Mouse (Mus musculus) thymus, adult 2 months (tissue): ENCODE measurements around the gene Rrp7a. TPM values are rescaled to one million over a fixed set of nuclear protein-coding genes. Genes with fewer than 3 reads are reported as not detected.

Source experiments
- DNase-seq: peaks from one replicate; pipeline ENCODE4 v3.0.0; 2021
- H3K27ac ChIP-seq: fragments of 200-500 bp; 2 replicates; pipeline ENCODE4 v1.5.1; 2012; ENCODE audit warnings: low read length, control low read depth; ENCODE audit not compliant: control insufficient read depth, insufficient read depth
- H3K27me3 ChIP-seq: fragments of 200-500 bp; 2 replicates; pipeline ENCODE4 v1.6.1; 2012; ENCODE audit warnings: mild to moderate bottlenecking, low read length, moderate library complexity, mixed read lengths; ENCODE audit not compliant: control insufficient read depth, insufficient read depth
- H3K36me3 ChIP-seq: fragments of 200-500 bp; 2 replicates; pipeline ENCODE4 v1.6.1; 2012; ENCODE audit warnings: mild to moderate bottlenecking, low read length, moderate library complexity; ENCODE audit not compliant: control insufficient read depth, insufficient read depth
- H3K4me1 ChIP-seq: fragments of 200-500 bp; replicated peaks from 2 replicates; pipeline ENCODE4 v1.6.1; 2012; ENCODE audit warnings: low read length; ENCODE audit not compliant: control insufficient read depth, insufficient read depth
- H3K4me3 ChIP-seq: fragments of 200-500 bp; 2 replicates; pipeline ENCODE4 v1.5.1; 2012; ENCODE audit warnings: mild to moderate bottlenecking, low read length, control low read depth, moderate library complexity; ENCODE audit not compliant: control insufficient read depth, insufficient read depth
- CTCF ChIP-seq: fragments of 200-500 bp; IDR thresholded peaks from 2 replicates; pipeline ENCODE4 v1.5.1; 2012; ENCODE audit warnings: mild to moderate bottlenecking, control low read depth, low read length, moderate library complexity, borderline replicate concordance; ENCODE audit not compliant: control insufficient read depth, poor library complexity, insufficient read depth; ENCODE audit errors: extremely low read depth
- POLR2A ChIP-seq: fragments of 200-500 bp; IDR thresholded peaks from 2 replicates; pipeline ENCODE4 v1.6.1; 2012; ENCODE audit warnings: mild to moderate bottlenecking, low read length, control low read depth, moderate library complexity; ENCODE audit not compliant: control insufficient read depth, poor library complexity, insufficient read depth; ENCODE audit errors: extremely low read depth
- WGBS: fragments of 180-500 bp; shearing (Covaris S2); methylation state at CpG from one replicate; pipeline ENCODE4 v1.1.7; 2018; 5-methylcytosine and 5-hydroxymethylcytosine counted together
- polyA plus RNA-seq: library from polyadenylated mRNA; depleted of rRNA; stranded (reverse); fragments of >200 nt; gene quantifications from 2 replicates; pipeline ENCODE4 v1.2.3, GENCODE M21; 2012; rRNA removed

The Rrp7a gene
- 168 and 179 TPM in 2 replicates for polyA plus RNA-seq

DNA sequence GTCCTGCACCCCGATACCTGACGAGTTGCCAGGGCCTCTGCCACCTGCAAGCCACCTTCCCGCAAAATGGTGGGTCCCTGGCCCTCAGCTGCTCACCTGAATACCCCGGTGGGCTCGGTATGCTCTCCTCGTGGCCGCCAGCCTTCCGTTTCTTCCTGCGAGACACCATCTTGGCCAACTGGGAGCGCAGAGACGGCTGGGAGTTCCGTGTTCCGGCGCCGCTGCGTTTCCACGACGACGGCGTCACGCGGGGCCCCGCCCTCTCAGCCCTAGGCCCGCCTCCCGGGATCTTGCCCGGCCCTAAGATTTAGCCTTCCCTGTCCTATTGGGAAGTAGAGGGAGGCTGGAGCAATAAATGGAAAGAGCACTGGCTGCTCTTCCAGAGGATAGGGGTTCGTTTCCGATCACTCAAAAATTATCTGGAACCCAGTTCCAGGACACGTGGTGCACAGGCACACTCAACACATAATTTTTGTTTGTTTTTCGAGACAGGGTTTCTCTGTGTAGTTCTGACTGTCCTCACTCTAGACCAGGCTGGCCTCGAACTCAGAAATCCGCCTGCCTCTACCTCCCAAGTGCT lies at the start of gene Rrp7a:
Gene Rrp7a, minus strand, starts transcription at position 236 of the 580 bp plus-strand sequence.
- TF ChIP-seq CTCF (0 out of 2 replicates have a peak, but pooled peaks have one; percentile 53), POLR2A (peak; percentile 57; the same call in 1 of the 2 replicates)
- Histone ChIP-seq H3K4me1 (peaks cover 6% of the 10 kb centered on the region), H3K4me3 (peak within 1 kb of the TSS; percentile 79), H3K36me3 (peaks cover 26% of the 10 kb centered on the region), H3K27ac (peak within 1 kb of the TSS; percentile 43; the same call in 1 of the 2 replicates), H3K27me3 (no peaks in the 10 kb centered on the region)
- DNase-seq: peak; percentile 88
- WGBS: 3% methylated on average over 32 of the region's 32 CpGs

DNA sequence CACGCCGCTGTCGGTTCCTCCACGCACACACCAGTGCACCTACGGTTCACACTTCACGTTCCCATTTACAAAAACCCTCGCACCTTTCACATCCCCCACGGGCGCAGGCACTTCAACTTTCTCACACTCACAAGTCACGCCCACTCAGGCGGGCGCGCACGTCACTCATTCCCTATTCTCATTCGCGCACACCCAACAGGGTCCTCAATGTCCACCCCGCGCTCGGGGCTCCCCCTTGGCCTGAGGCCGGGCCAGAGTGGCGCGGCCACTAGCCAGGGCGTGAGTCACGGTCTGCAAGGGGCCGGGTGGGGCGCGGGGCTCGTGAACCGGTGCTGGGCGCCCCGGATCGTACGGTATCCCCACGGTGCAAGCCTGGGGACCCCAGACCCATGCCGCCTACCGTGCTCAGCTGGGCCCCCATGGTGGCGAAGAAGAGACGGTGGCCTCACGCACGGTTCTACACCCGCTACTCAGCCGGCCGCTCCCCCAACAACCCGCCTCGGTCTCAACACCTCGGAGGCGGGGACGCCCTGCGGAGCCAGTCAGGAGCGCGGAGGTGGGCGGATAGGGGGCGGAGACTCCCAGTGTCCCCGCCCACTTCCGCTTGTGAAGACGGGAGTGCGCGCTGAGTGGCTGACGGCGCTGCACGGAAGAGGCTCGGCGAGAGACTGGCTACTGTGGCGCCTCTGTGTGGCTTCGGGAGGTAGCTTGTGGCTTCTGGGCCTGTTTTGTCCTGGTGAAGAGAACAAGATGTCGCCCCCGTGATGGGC lies 49.3 kb upstream of the Rrp7a start:
- Histone ChIP-seq H3K36me3 (no peaks in the 10 kb centered on the region), H3K4me3 (peak overlapping the region; percentile 63), H3K27ac (peak overlapping the region; percentile 30), H3K27me3 (no peaks in the 10 kb centered on the region), H3K4me1 (peaks cover 12% of the 10 kb centered on the region)
- under 1% methylated on average over 67 of the region's 67 CpGs for WGBS
- peak; percentile 95 for DNase-seq
- TF ChIP-seq POLR2A (peak; percentile 89), CTCF (peak; percentile 62; the same call in 1 of the 2 replicates)

DNA sequence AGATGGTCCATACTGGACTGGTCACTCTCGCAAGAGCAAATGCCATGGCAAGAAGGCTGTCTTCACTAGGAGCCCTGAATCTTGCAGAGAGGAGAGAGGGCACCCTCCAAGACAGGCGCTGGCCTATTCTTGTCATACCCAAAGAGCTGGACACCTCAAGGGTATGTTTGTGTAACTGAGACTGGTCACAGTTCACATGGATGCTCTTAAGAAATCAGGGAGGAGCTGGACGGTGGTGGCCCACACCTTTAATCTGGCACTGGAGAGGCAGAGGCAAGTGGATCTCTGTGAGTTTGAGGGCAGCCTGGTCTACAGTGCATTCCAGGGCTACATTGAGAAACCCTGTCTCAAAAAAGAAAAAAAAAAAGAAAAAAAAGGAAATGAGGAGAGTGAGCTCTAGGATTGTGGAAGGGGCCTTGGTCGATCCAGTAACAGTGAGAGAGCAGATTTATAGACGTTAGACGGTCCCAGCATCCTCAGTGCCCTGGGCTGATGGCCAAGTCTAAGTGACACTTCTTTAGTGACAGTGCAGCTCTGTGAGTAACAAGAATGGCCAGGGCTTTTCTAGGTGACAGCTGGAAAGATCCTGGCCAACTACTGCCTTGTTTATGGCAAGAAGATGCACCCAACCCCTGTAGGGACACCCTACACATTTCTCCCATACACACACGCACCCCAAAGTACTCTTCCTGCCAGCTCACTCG lies 48.5 kb upstream of the Rrp7a start:
- peak overlapping the region; percentile 63 for H3K4me3 ChIP-seq
- H3K27me3 ChIP-seq: no peaks in the 10 kb centered on the region
- H3K36me3 ChIP-seq: no peaks in the 10 kb centered on the region
- no peak overlapping the region for H3K27ac ChIP-seq
- TF ChIP-seq POLR2A (no peak), CTCF (no peak)
- peaks cover 12% of the 10 kb centered on the region for H3K4me1 ChIP-seq
- 48% methylated on average over 8 of the region's 8 CpGs for WGBS
- no peak for DNase-seq

DNA sequence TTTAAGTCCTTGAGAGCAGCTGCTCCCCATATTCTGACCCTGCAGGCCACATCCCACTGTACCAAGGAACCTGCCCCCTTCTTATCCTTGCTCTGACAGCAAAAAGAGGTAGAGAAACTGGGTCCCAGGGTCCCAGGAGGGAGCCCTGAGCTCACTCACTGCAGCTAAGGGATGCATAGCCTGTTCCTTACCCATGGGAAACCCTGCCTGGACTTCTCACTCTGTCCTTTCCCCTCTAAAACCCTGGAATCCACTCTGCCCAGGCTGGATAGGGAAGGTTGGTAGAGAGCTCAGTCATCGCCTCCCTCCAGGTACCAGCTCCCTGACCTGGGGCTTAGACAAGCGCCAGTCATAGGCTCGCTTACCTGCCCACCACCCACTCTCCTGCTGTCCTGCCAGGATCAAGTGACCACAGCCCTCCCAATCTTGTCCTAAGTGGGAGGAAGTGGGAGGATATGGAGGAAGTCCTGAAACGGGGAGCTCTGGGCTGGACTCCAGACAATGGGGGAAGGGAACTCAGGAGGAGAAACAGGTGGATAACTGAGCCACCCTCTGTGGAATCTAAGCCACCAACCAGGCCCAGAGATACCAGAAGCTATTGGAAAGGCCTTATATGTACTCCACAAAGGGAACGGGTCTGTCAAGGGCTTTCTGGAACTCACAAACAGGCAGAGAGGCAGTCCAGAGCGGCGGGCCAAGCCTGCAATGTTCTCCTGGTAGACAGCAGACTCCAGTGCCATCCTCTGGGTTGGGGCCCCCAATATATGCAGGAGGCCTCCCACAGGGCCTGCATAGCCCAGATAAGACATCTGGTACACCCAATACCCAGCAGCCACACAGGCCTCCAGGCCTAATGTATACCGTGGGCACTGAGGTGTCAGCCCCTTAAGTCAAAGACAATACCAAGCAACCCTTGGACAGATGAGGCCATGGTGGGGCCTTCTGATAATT lies 47.4 kb upstream of the Rrp7a start:
- TF ChIP-seq CTCF (no peak), POLR2A (no peak)
- H3K4me1 ChIP-seq: peaks cover 12% of the 10 kb centered on the region
- H3K27ac ChIP-seq: no peak overlapping the region
- 86% methylated on average over 8 of the region's 8 CpGs for WGBS
- H3K36me3 ChIP-seq: no peaks in the 10 kb centered on the region
- no peak for DNase-seq
- no peak overlapping the region for H3K4me3 ChIP-seq
- H3K27me3 ChIP-seq: no peaks in the 10 kb centered on the region

GRCm38 (mm10) chr15:83168875-83169771 lies 46.5 kb upstream of the Rrp7a start:
- Histone ChIP-seq H3K27me3 (no peaks in the 10 kb centered on the region), H3K4me3 (no peak overlapping the region), H3K4me1 (peaks cover 12% of the 10 kb centered on the region), H3K27ac (no peak overlapping the region), H3K36me3 (no peaks in the 10 kb centered on the region)
- no peak for TF ChIP-seq CTCF
- no peak for TF ChIP-seq POLR2A
- DNase-seq: no peak
- 79% methylated on average over 7 of the region's 7 CpGs for WGBS
